Mouse (Mus musculus) brain, embryonic 14.5 days (tissue): ENCODE results near the gene Adgra3. TPM values are rescaled to one million over a fixed set of nuclear protein-coding genes. Genes with fewer than 3 reads are reported as not detected.

Source experiments
- DNase-seq: peaks from one replicate; pipeline ENCODE4 v3.0.0-alpha.2; 2011; ENCODE audit warnings: low read depth
- CTCF ChIP-seq: fragments of 200-500 bp; IDR thresholded peaks from 2 replicates; pipeline ENCODE4 v1.5.1; 2012; ENCODE audit warnings: inconsistent platforms, mild to moderate bottlenecking, moderate library complexity, borderline replicate concordance; ENCODE audit not compliant: insufficient read depth, insufficient read length; ENCODE audit errors: extremely low read depth
- POLR2A ChIP-seq: fragments of 200-500 bp; IDR thresholded peaks from 2 replicates; pipeline ENCODE4 v1.6.1; 2012; ENCODE audit warnings: mild to moderate bottlenecking, inconsistent platforms, borderline replicate concordance; ENCODE audit not compliant: poor library complexity, insufficient read depth, insufficient read length, severe bottlenecking; ENCODE audit errors: extremely low read depth
- polyA plus RNA-seq: library from polyadenylated mRNA; depleted of rRNA; stranded (reverse); fragments of >200 nt; gene quantifications from 2 replicates; pipeline ENCODE4 v1.2.3, GENCODE M21; 2012

Gene Adgra3
- polyA plus RNA-seq, 1 experiment: 49.5 TPM

- peak; percentile 88 for DNase-seq
- peak; percentile 89 for TF ChIP-seq CTCF
- no peak for TF ChIP-seq POLR2A
These were observed 97.1 kb downstream of the Adgra3 start for GRCm38 (mm10) chr5:49961478-49962431.

- TF ChIP-seq CTCF (no peak), POLR2A (no peak)
- DNase-seq: no peak
These were observed 122.5 kb downstream of the Adgra3 start for GRCm38 (mm10) chr5:49936354-49936753.

GRCm38 (mm10) chr5:49924712-49925111, 134.1 kb downstream of the Adgra3 start:
- no peak for TF ChIP-seq CTCF
- no peak for TF ChIP-seq POLR2A
- DNase-seq: no peak

- TF ChIP-seq POLR2A (no peak), CTCF (no peak)
These were observed 143.1 kb downstream of the Adgra3 start for GRCm38 (mm10) chr5:49915695-49916106.

More at GRCm38 (mm10) chr5:49915695-49916106, 143.1 kb downstream of the Adgra3 start:
- peak; percentile 74 for DNase-seq
